Mouse (Mus musculus) layer of hippocampus, adult 2 months (tissue): ENCODE measurements around the gene Sox18. TPM values are rescaled to one million over a fixed set of nuclear protein-coding genes. Genes with fewer than 3 reads are reported as not detected.

Source experiments
- DNase-seq, 2 experiments: peaks; one replicate each; pipeline ENCODE4 v3.0.0; 2022; ENCODE audit warnings: low spot score in 2 of 2
- H3K27ac ChIP-seq: fragments of 200-600 bp; 2 replicates; pipeline ENCODE4 v1.8.1; 2022
- H3K4me3 ChIP-seq: fragments of 200-600 bp; 2 replicates; pipeline ENCODE4 v1.8.1; 2022; ENCODE audit warnings: mild to moderate bottlenecking
- CTCF ChIP-seq: fragments of 200-600 bp; conservative IDR thresholded peaks from 2 replicates; pipeline ENCODE4 v1.8.1; 2022; ENCODE audit warnings: antibody characterized with exemption, mild to moderate bottlenecking, moderate library complexity
- total RNA-seq, 2 experiments: library from RNA; stranded (reverse); gene quantifications; 2 replicates each; pipeline ENCODE4 v1.2.3; 2021

Gene Sox18
- total RNA-seq, 2 experiments from 2014 or later = 11.6 to 14.1 TPM

DNA sequence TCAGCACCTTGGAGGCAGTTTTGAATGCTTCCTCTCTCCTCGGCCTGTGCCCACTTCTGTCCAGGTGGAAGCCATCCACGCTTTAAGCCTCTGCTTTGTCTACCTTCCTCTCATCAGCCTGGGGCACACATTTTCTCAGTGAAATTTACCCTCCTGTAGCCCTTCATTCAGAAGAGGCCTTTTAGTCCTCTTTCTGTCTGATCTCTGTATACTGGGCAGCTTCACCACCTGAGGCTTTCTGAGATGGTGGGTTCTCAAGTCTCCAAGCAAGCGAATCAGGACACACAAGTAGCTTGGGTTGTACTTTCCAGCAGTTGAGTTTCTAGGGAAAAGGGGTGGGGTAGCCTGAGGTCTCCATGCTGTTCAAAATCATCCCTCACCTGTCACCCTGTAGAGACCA is 20.9 kb upstream of the Sox18 start:
- no peak overlapping the region for H3K27ac ChIP-seq
- no peak overlapping the region for H3K4me3 ChIP-seq
- no peak for TF ChIP-seq CTCF
- no peak for DNase-seq

DNA sequence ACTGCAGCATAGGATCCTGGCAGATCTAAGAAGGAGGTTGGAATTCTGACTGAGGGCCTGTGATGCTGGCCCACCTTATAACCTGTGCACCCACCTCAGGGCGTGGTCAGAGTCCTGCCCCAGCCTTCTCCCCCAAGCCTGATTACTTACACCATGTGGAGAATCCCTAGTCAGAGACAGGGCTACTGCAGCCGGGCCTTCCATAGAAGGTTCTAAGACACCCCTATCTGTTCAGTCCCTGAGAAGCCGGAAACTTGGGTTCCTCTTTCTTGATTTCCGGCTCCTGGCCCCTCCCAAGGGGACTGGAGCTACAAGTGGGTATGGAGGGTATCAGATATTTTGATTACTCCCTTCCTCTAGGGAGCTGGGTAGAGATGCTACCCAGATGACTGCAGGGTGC is 20.1 kb upstream of the Sox18 start:
- no peak overlapping the region for H3K4me3 ChIP-seq
- no peak for TF ChIP-seq CTCF
- H3K27ac ChIP-seq = no peak overlapping the region
- no peak for DNase-seq

DNA sequence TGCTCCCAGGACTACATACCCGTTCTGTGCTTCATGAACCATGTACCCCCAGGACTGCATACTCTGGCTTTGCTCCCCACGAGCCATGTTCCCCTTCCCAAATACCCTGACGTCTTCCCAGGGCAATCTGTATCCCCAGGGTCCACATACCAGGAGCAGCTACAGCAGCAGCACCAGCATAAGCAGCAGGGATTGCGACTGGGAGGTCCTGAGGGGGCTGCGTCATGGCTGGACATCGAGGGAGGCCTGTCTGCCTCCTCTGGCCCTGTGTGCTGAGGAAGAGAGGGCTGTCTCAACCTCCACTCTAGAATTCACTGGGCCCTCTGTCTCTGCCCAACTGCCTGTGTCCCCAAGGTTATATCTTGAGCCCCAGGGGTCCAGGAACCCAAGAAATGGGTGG is 19.6 kb upstream of the Sox18 start:
- Histone ChIP-seq H3K4me3 (no peak overlapping the region), H3K27ac (0 out of 2 replicates have a peak overlapping the region, but pooled peaks have one; percentile 23)
- TF ChIP-seq CTCF = no peak
- no peak for DNase-seq

DNA sequence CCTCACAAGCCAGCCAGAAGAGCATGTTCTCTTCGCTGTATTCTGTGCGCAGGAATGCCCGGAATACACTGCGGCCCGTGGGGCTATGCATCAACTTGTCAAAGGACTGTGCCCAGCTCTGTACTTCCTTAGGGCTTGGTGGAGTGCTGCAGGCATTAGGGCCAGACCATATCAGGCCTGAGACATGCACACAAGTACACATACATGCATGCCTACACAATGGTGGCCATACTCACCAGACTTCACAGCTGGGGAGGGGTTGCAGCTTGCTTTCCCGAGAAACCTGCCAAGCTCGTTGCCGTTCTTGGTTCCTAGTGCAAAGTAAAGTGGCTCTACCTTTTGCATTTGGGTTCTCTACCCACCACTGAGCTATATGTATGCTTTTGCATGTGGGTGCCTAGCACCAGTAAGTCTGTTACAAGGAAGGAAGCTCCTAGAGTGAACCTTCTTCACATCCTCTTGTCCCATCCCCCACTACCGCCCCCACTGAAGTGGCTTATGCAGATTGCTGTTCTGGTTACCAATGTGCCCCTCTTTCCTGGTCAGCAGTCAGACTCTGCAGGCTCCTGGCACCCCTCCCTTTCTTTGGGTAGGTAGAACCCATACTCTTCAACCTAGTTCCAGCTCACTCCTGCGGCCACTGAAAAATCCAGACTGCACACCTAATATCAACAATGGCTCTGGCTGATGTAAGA is 18.2 kb upstream of the Sox18 start:
- no peak for DNase-seq
- no peak for TF ChIP-seq CTCF
- Histone ChIP-seq H3K4me3 (no peak overlapping the region), H3K27ac (no peak overlapping the region)

DNA sequence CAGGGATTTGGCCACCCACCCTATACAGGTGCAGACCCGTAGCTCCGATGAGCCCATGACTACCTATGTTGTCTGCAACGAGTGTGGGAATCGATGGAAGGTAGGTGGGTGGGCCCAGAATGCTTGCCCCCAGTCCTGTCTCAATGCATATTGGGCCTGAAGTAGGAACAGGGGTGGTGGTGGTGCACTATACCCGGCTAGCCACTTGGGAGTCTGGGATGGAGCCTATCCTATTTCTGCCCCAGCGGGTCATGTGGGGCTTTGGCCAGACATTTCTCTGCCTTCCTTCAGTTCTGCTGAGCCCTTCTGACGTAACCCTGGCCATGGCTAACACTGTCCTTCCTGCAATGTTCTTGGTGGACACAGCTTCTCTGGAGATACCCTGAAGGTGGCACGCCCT is 16.1 kb upstream of the Sox18 start:
- Histone ChIP-seq H3K27ac (no peak overlapping the region), H3K4me3 (no peak overlapping the region)
- TF ChIP-seq CTCF = no peak
- no peak for DNase-seq

DNA sequence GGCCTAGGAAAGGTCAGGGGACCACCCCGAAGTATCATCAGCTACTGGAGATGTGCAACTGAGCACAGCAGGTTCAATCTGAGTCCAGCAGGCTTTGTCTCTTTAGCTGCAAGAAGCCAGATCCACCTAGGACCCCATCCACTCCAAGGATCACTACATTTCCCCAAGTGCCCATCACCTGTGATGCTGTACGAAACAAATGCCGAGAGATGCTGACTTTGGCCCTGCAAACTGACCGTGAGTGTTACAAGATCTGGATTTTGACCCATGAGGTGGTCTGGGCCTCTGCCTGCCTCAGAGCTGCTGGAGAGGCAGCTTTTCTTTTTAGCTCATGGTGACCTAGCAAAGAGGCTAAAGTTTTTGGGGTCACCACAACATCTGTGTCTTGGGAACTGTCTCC is 14.2 kb upstream of the Sox18 start:
- DNase-seq = no peak
- no peak overlapping the region for H3K27ac ChIP-seq
- TF ChIP-seq CTCF = no peak
- no peak overlapping the region for H3K4me3 ChIP-seq

DNA sequence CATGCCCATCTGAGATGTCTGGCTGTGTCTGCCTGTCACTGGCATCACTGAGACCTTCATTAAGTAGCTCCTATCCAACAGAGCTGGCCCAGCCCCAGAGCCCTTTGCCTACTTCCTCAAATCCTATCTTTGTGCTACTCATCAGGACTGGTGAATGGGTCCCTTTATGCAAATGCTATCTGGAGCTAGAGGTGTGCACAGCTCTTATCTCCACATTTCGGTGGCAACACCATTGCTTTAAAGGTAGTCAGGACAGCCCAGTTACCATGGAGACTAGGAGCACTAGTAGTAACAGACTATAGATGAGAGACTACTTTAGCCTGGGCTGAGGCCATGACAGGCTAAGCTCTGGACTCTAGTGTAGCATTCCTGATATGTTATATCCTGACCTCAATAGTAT is 13.3 kb upstream of the Sox18 start:
- H3K4me3 ChIP-seq = no peak overlapping the region
- no peak overlapping the region for H3K27ac ChIP-seq
- no peak for TF ChIP-seq CTCF
- peak in 1 of 2 experiments; percentile 7 for DNase-seq

DNA sequence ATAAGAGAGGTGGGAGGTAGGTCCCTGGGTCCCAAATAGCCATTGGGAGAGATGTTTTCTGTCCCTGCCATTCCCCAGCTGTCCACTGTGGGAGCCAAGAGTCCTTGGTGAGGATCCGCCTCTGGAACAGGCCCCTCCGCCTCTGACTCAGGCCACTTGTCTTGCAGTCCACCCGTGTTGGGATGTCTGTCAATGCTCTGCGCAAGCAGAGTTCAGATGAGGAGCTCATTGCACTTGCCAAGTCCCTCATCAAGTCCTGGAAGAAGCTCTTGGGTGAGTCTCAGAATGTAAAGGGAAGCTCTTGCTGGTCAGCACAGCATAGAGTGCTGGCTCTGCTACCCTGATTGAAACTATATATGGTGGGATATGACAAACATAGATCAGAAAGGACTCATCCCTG is 11.9 kb upstream of the Sox18 start:
- TF ChIP-seq CTCF = peak; percentile 11; the same call in 1 of the 2 replicates
- Histone ChIP-seq H3K27ac (no peak overlapping the region), H3K4me3 (no peak overlapping the region)
- DNase-seq = peak in 1 of 2 experiments; percentile 7

DNA sequence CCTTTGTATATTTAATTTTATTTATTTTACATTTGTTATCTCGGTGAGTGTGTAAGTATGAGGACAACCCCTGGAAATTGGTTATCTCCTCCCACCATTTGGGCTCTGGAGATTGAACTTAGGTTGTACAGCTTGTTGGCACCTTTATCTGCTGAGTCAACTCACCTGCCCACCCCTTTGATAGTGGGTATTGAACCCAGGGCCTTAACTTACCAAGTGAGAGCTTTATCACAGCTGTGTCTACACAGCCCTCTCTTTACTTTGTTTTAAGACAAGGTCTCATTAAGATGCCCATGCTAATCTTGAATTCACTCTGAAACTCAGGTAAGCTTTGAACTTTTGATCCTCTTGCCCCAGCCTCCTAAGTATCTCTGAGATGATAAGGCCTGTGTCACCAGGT is 10.5 kb upstream of the Sox18 start:
- Histone ChIP-seq H3K4me3 (no peak overlapping the region), H3K27ac (no peak overlapping the region)
- peak in 1 of 2 experiments; percentile 6 for DNase-seq
- no peak for TF ChIP-seq CTCF

DNA sequence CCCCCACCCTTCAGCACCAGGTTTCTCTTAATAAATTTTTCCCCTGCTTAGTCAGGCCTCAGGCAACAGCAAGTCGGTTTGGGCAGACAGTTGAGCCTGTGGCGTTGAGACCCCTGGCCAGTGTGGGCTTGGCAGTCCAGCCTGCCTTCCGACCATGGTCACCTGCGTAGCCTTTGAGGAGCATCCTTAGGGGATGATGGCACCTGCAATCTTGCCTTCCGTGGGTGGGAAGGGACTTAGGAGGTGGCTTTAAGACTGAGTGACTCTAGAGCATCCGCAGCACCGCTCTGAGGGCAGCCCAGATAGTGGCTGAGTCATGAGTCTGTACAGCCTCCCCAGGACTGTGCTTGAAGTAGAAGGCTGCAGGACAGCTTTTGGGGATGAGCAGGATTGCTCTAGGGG is 9.3 kb upstream of the Sox18 start:
- peak overlapping the region; percentile 93 for H3K4me3 ChIP-seq
- TF ChIP-seq CTCF = no peak
- peak in 1 of 2 experiments; percentile 10 for DNase-seq
- peak overlapping the region; percentile 96 for H3K27ac ChIP-seq

DNA sequence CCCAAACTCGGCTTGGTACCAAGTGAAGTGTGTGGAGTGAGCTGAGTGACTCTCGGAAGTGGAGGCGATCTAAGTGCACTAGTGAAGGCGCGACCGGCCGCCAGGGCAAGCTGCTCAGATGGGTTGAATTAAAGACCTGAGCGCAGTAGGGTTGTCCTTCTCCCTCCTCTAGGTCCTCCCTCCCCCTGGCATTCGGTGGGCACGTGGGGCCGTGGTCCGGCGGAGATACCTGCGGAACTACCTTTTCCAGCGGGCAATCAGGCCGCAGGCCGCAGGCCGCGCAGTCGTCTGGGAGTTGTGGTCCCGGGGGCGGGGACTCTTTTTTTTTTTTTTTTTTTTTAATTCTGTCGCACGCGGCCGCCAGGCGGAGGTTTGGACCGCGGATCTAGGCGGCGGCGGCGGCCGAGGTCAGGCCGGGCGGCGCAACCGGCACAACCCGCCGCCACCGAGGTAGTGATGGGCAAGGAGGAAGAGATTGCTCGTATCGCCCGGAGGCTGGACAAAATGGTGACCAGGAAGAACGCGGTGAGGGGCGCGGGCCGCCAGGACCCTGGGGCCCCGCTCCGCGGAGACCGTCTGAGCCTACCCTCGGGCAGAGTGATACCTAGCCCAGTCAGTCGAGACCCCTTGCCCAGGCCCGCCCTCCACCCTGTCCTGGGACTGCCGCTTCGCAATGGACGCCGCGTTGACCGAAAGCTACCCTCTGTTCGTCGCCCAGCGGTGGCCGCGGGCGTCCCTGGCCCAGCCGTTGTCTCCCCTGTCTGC is 8.7 kb upstream of the Sox18 start, which contains the start of gene Tcea2:
TSS of gene Tcea2 (plus strand) at position 360 of the 765 bp plus-strand sequence.
- peak within 1 kb of the TSS; percentile 96 for H3K27ac ChIP-seq
- peak; percentile 70 for TF ChIP-seq CTCF
- peak; percentile 53 to 65 for DNase-seq
- peak within 1 kb of the TSS; percentile 93 for H3K4me3 ChIP-seq

DNA sequence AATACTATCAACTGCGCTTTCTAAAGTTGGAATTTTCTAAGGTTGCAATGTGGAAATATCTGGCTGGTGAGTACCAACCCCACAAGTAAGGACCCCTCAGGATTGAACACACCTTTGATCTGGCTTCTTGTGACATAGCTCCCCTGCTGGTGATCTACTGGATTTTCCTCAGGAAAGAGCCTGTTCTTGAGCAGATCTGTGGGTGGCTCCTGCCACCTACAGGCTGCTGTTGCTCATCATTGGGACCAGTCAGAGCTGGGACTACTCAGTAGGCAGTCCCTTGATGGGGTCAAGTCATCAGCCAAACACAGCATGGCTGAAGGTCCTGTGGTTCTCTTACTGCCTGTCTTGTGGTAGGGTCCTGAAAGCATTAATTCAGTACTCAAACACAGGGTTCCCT is 7.3 kb upstream of the Sox18 start:
- Histone ChIP-seq H3K4me3 (no peak overlapping the region), H3K27ac (peak overlapping the region; percentile 96; the same call in 1 of the 2 replicates)
- peak; percentile 77 to 83 for DNase-seq
- TF ChIP-seq CTCF = peak; percentile 99

DNA sequence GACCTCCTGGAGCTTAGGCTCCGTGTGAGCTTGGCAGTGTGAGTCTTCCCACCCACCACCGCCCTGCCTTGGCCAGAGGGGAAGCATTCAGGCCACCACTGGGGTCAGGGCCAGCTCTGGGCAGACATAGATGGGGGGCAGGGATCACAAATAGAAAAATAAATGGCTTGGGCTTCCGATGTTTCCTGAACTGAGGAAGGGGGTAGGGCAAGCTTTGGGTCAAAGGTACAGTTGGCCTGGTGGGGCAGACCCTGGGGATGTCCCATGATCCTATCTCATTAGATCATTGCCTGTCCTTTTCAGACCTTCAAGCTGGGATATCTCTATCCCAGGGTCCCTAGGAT is 6.3 kb upstream of the Sox18 start:
- no peak for TF ChIP-seq CTCF
- Histone ChIP-seq H3K27ac (peak overlapping the region; percentile 84), H3K4me3 (no peak overlapping the region)
- no peak for DNase-seq
